Comparison of ENCODE assay signal across 27 mouse cellular contexts in genomic region chr10:117526008-117526833, GRCm38 (mm10).
A peak's percentile ranks its signal among the peaks of the same experiment; 100 is the strongest.
DNase-seq lines count a peak whose midpoint lies in the region; ATAC-seq lines count a peak whose summit lies in the region.
"Had no signal": no experiment of that assay in that cellular context is flagged by ENCODE, and none has a peak within 500 bp of the region (broad histone marks: within the 10 kb centered on the region; RNA-seq: fewer than 3 reads in every experiment).

No protein-coding gene starts in this region.

- no peaks in the 10 kb centered on the region for H3K9me3 ChIP-seq in heart, embryonic 12.5 days (replicated peaks)
- H3K9me3 ChIP-seq: embryonic facial prominence, embryonic 12.5 days; embryonic facial prominence, embryonic 15.5 days; forebrain, embryonic 10.5 days; forebrain, embryonic 13.5 days; heart, embryonic 13.5 days; intestine, embryonic 15.5 days had no signal

- no peaks in the 10 kb centered on the region for H3K4me1 ChIP-seq in heart, embryonic 12.5 days (replicated peaks)
- H3K4me1 ChIP-seq: embryonic facial prominence, embryonic 12.5 days; forebrain, embryonic 13.5 days; heart, embryonic 13.5 days; intestine, embryonic 15.5 days had no signal

- WGBS in heart, embryonic 12.5 days, result 77% methylated on average over 16 of the region's 16 CpGs

- peak; percentile 49 for DNase-seq in CD4-positive helper T cell, adult 2 months (ENCODE audit: low read depth, low spot score)
- peak; percentile 81 for DNase-seq in induced T-regulatory cell, adult 2 months (ENCODE audit: low read depth)
- DNase-seq: adrenal gland, adult 2 months; adrenal gland, postnatal 14 days; cerebellum, adult 11 months; cerebellum, adult 2 months; cerebellum, adult 9-11 months; cerebellum, postnatal 25 days; gastrocnemius, postnatal 10 days; heart, adult 11 months; heart, postnatal 14 days; heart, postnatal 4 days; kidney, adult 11 months had no signal

- no peak overlapping the region for H3K9ac ChIP-seq in heart, embryonic 12.5 days
- H3K9ac ChIP-seq: embryonic facial prominence, embryonic 12.5 days; embryonic facial prominence, embryonic 15.5 days; forebrain, embryonic 13.5 days; heart, embryonic 13.5 days; hindbrain, embryonic 14.5 days; intestine, embryonic 15.5 days had no signal

- ATAC-seq in CD4-positive, CD25-positive, alpha-beta regulatory T cell, adult 4 months, result peak; percentile 37
- no peak for ATAC-seq in megakaryocyte, adult 5-6 weeks (ENCODE audit: poor library complexity, severe bottlenecking)
- ATAC-seq in heart, embryonic 12.5 days (ENCODE audit: insufficient number of reproducible peaks, low FRiP score), result no peak
- ATAC-seq in erythroblast, adult 5-6 weeks (replicated peaks; ENCODE audit: low FRiP score, poor library complexity, severe bottlenecking), result no peak
- ATAC-seq: forebrain, embryonic 13.5 days; forebrain, embryonic 16.5 days; hindbrain, postnatal 0 days; intestine, embryonic 15.5 days had no signal

- no peaks in the 10 kb centered on the region for H3K36me3 ChIP-seq in heart, embryonic 12.5 days
- H3K36me3 ChIP-seq: embryonic facial prominence, embryonic 12.5 days; embryonic facial prominence, embryonic 15.5 days; forebrain, embryonic 10.5 days; heart, embryonic 13.5 days; intestine, embryonic 15.5 days had no signal

- no peaks in the 10 kb centered on the region for H3K27me3 ChIP-seq in heart, embryonic 12.5 days (replicated peaks)
- H3K27me3 ChIP-seq: embryonic facial prominence, embryonic 12.5 days; embryonic facial prominence, embryonic 15.5 days; forebrain, embryonic 13.5 days; heart, embryonic 13.5 days; intestine, embryonic 15.5 days had no signal

- H3K4me3 ChIP-seq in heart, embryonic 12.5 days, result no peak overlapping the region
- H3K4me3 ChIP-seq: embryonic facial prominence, embryonic 12.5 days; embryonic facial prominence, embryonic 15.5 days; erythroblast, embryonic 14.5 days; forebrain, embryonic 10.5 days; forebrain, embryonic 13.5 days; heart, embryonic 13.5 days; intestine, embryonic 15.5 days had no signal

- H3K27ac ChIP-seq in heart, embryonic 12.5 days (ENCODE audit: poor library complexity, severe bottlenecking), result no peak overlapping the region
- H3K27ac ChIP-seq: embryonic facial prominence, embryonic 12.5 days; embryonic facial prominence, embryonic 15.5 days; forebrain, embryonic 10.5 days; forebrain, embryonic 13.5 days; heart, embryonic 13.5 days; hindbrain, embryonic 14.5 days; hindbrain, postnatal 0 days; intestine, embryonic 15.5 days had no signal

- H3K4me2 ChIP-seq in heart, embryonic 12.5 days, result no peak overlapping the region
- H3K4me2 ChIP-seq: embryonic facial prominence, embryonic 12.5 days; embryonic facial prominence, embryonic 15.5 days; forebrain, embryonic 13.5 days; heart, embryonic 13.5 days; hindbrain, embryonic 14.5 days; intestine, embryonic 15.5 days had no signal
